Mouse (Mus musculus) lung, postnatal 0 days (tissue): ENCODE data around the gene Vamp8.

ENCODE experiments used
- CTCF ChIP-seq: IDR thresholded peaks from 2 replicates; pipeline ENCODE4 v1.5.1; 2016; ENCODE audit warnings: antibody characterized with exemption, mild to moderate bottlenecking
- EP300 ChIP-seq: IDR thresholded peaks from 2 replicates; pipeline ENCODE4 v1.6.1; 2016; ENCODE audit warnings: antibody characterized with exemption, mild to moderate bottlenecking, control low read depth

DNA sequence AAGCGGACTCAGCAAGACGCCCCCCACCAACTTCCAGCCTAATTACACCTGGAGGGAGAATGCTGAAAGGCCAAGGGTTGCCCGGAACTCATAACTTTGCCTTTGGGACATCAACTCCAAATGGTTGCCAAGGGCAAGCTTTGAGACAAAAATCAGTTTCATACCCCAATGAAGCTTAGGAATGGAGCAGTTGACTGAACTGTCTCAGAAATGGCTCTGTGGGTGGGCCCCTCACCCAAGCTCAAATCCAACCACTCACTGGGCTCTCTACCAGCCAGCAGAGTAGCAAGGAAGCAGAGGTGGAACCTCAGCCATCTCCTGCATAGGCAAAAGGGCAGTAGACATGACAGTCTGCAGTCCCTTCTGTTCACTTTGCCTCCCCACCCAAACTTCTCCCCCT is 2.7 kb downstream of the Vamp8 start:
- TF ChIP-seq CTCF = no peak
- TF ChIP-seq EP300 = no peak
